Mouse (Mus musculus): ENCODE data around the gene Vps37c.

Vps37c gene

DNA sequence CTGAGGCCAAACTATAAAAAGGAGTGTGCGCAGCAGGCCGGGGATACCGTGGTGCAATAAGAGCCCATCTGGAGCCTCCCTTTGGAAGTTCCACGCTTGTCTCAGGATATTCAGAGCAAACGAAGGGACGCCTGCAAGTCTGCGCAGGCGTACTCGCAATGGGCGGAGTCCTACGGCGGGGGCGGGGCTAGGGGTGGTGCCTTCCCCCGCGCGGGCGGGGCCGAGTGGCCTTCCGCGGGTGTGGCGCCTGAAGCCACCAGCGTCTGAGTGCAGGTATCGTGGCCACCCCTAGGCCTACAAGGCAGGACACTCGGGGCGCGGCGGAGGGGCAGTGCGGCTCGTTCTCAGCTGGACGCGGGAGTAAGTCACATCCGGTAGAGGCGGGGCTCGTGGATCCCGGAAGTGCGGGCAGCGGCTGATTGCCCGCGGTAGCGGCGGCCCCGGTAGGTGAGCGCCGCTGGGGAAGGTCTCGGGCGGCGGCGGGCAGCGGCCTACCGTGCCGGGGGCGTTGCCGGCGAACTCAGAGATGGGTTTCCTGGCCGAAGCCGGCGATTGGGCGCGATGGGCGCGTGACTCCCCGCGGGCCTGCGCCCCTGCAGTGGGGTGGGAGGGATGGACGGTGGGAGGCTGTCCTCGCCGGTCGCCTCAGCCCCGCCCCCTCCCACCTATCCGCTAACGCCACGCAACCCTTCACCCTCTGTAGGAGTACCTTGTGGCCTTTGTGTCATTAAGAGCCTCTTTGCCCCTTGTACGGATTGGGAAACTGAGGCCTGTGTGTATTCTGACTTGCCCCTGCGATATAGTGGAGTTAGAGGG, at the start of gene Vps37c:
TSS of gene Vps37c (plus strand) at position 199 of the 816 bp plus-strand sequence.
- H3K4me1 ChIP-seq (replicated peaks; ENCODE audit: low read depth, low read length), result peaks cover 44% of the 10 kb centered on the region
- H3K9me3 ChIP-seq (ENCODE audit: low read length), result no peaks in the 10 kb centered on the region
- TF ChIP-seq POU5F1 (IDR thresholded peaks at IDR 0.05; ENCODE audit: borderline replicate concordance, low read length), result no peak
- no peak for TF ChIP-seq CTCF (conservative IDR thresholded peaks at IDR 0.05; ENCODE audit: low read length)
- no peak for TF ChIP-seq NANOG (IDR thresholded peaks at IDR 0.05; ENCODE audit: borderline replicate concordance, low read length)
- peaks cover 17% of the 10 kb centered on the region for H3K27me3 ChIP-seq (ENCODE audit: insufficient read depth, low read length)
- no peaks in the 10 kb centered on the region; the same call in 1 of the 2 replicates for H3K36me3 ChIP-seq (ENCODE audit: insufficient read depth, low read length)
- H3K4me3 ChIP-seq (replicated peaks; ENCODE audit: low read length), result peak within 1 kb of the TSS; percentile 98

DNA sequence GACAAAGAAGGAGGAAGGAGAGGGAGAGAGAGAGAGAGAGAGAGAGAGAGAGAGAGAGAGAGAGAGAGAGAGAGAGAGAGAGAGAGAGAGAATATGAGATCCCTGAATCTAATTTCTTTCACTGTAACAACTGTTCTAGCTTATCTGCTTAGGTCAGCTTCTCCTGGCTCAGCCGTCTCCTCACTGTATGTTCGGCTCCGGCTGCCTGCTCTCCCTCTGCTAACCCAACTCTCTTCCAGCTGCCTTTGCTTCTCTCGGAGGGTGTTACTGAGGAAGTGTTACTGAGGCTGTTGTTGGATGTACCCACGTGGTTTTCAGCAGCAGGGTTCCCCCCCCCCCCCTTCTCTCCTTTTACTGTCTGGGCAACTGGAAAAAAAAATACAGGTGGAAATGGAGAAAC, 48.5 kb upstream of the Vps37c start:
- no peak for TF ChIP-seq POU5F1 (IDR thresholded peaks at IDR 0.05; ENCODE audit: borderline replicate concordance, low read length)
- peaks cover 18% of the 10 kb centered on the region for H3K4me1 ChIP-seq (replicated peaks; ENCODE audit: low read depth, low read length)

DNA sequence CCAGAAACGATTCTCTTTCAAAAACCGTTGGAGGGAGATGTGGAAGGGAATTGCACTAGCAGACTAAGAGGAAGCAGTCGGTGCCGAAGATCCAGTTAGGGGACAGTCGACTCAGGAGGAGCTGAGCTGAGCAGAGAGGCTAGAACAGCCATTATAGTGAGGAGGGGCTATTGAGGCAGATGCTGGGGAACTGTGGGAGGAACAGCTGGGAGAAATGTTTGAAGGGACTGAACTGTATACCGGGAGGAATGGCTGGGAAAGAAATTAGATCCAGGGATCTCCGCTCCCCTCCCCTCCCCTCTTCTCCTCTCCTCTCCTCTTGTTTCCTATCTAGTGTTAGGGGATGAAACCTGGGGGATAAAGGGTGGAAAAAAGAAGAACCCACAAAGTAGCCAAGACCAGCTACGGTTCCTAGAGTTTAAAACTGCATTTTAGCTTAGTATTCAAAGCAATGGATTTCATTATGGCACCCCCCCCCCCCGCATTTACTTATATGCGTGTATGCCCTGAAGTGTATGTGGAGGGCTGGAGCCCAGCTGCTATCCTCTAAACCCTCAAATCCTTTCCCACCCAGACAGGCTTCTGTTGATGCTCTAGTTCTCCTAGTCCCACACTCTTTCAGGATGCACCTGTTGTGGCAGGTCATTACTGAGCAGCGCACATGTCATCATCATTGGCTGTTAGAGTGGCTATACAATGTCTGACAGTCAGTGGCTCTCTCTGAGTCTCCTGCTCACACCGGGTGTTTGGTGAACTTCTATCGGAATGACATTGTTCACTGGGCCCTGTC, 47.8 kb upstream of the Vps37c start:
- no peaks in the 10 kb centered on the region for H3K36me3 ChIP-seq (ENCODE audit: insufficient read depth, low read length)
- no peak overlapping the region for H3K4me3 ChIP-seq (replicated peaks; ENCODE audit: low read length)
- no peaks in the 10 kb centered on the region for H3K9me3 ChIP-seq (ENCODE audit: low read length)
- H3K27me3 ChIP-seq (ENCODE audit: insufficient read depth, low read length), result peaks cover 64% of the 10 kb centered on the region
- TF ChIP-seq NANOG (IDR thresholded peaks at IDR 0.05; ENCODE audit: borderline replicate concordance, low read length) (no peak), POU5F1 (IDR thresholded peaks at IDR 0.05; ENCODE audit: borderline replicate concordance, low read length) (no peak), CTCF (conservative IDR thresholded peaks at IDR 0.05; ENCODE audit: low read length) (no peak)
- peaks cover 13% of the 10 kb centered on the region for H3K4me1 ChIP-seq (replicated peaks; ENCODE audit: low read depth, low read length)

More for the DNA sequence above, 48.5 kb upstream of the Vps37c start:
- Histone ChIP-seq H3K4me3 (replicated peaks; ENCODE audit: low read length) (no peak overlapping the region), H3K9me3 (ENCODE audit: low read length) (no peaks in the 10 kb centered on the region), H3K36me3 (ENCODE audit: insufficient read depth, low read length) (no peaks in the 10 kb centered on the region), H3K27me3 (ENCODE audit: insufficient read depth, low read length) (peaks cover 68% of the 10 kb centered on the region)

DNA sequence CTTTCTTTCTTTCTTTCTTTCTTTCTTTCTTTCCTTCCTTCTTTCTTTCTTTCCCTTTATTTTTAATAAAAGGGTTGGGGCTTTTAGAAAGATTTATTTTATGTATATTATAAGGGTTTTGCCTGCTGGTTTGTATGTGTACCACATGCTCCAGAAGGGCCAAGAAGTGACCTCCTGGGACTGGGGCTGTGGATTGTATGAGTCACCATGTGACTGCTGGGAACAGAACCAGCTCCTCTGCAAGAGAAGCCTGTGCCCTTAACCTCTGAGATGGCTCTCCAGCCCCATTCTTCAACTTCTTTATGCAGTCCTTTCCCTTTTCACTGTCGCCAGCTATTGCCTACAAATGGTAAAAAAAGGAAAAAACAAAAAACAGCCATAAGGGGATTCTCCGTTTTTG, 42.9 kb upstream of the Vps37c start:
- TF ChIP-seq NANOG (IDR thresholded peaks at IDR 0.05; ENCODE audit: borderline replicate concordance, low read length) (no peak), POU5F1 (IDR thresholded peaks at IDR 0.05; ENCODE audit: borderline replicate concordance, low read length) (no peak)
- Histone ChIP-seq H3K4me1 (replicated peaks; ENCODE audit: low read depth, low read length) (peaks cover 11% of the 10 kb centered on the region), H3K9me3 (ENCODE audit: low read length) (no peaks in the 10 kb centered on the region), H3K27me3 (ENCODE audit: insufficient read depth, low read length) (peaks cover 76% of the 10 kb centered on the region), H3K4me3 (replicated peaks; ENCODE audit: low read length) (no peak overlapping the region), H3K36me3 (ENCODE audit: insufficient read depth, low read length) (no peaks in the 10 kb centered on the region)

DNA sequence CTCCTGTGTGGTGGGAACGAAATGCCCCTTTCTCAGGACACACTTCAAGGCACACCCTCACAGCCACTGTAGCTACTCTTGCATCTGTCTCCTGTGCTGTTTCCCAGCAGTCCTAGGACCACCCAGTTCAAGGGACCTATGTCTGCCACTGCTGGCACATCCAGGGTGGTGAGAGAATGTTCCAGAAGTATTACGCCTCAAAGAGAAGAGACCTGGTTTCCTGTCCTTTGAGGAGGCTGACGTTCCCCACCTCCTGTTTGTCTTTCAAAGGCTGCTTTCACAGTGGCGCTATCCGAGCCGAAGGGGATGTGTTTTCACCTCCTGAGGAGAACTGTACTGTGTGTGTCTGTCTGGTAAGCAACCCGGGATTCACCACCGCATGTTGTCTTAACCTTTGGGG, 40.4 kb upstream of the Vps37c start:
- no peak for TF ChIP-seq POU5F1 (IDR thresholded peaks at IDR 0.05; ENCODE audit: borderline replicate concordance, low read length)
- TF ChIP-seq CTCF (conservative IDR thresholded peaks at IDR 0.05; ENCODE audit: low read length), result no peak
- no peak for TF ChIP-seq NANOG (IDR thresholded peaks at IDR 0.05; ENCODE audit: borderline replicate concordance, low read length)
- Histone ChIP-seq H3K9me3 (ENCODE audit: low read length) (no peaks in the 10 kb centered on the region), H3K36me3 (ENCODE audit: insufficient read depth, low read length) (no peaks in the 10 kb centered on the region), H3K4me1 (replicated peaks; ENCODE audit: low read depth, low read length) (peaks cover 11% of the 10 kb centered on the region), H3K4me3 (replicated peaks; ENCODE audit: low read length) (no peak overlapping the region), H3K27me3 (ENCODE audit: insufficient read depth, low read length) (peaks cover 65% of the 10 kb centered on the region)

DNA sequence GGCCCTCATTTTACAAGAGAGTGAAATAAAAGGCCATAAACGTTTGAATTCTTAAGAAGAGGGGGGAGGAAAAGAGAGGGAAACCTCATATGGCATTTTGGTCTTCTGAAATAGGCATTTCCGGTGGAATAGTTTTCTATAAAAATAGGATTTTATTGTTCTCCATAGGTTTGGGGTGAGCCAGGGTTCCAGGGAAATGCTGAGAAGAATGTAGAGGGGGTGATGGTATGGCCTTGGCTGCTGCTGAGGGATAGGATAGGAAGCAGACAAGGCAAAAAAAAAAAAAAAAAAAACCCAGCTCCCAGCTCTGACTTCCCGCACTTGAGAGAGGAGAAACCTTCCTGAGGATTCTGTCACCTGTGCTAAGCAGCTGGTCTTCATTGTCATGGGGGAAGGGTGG, 32.5 kb upstream of the Vps37c start:
- peaks cover 23% of the 10 kb centered on the region for H3K4me1 ChIP-seq (replicated peaks; ENCODE audit: low read depth, low read length)
- no peaks in the 10 kb centered on the region for H3K36me3 ChIP-seq (ENCODE audit: insufficient read depth, low read length)
- TF ChIP-seq POU5F1 (IDR thresholded peaks at IDR 0.05; ENCODE audit: borderline replicate concordance, low read length), result no peak
- TF ChIP-seq NANOG (IDR thresholded peaks at IDR 0.05; ENCODE audit: borderline replicate concordance, low read length), result no peak
- no peak for TF ChIP-seq CTCF (conservative IDR thresholded peaks at IDR 0.05; ENCODE audit: low read length)
- H3K4me3 ChIP-seq (replicated peaks; ENCODE audit: low read length), result no peak overlapping the region
- H3K9me3 ChIP-seq (ENCODE audit: low read length), result no peaks in the 10 kb centered on the region
- H3K27me3 ChIP-seq (ENCODE audit: insufficient read depth, low read length), result peaks cover 27% of the 10 kb centered on the region

DNA sequence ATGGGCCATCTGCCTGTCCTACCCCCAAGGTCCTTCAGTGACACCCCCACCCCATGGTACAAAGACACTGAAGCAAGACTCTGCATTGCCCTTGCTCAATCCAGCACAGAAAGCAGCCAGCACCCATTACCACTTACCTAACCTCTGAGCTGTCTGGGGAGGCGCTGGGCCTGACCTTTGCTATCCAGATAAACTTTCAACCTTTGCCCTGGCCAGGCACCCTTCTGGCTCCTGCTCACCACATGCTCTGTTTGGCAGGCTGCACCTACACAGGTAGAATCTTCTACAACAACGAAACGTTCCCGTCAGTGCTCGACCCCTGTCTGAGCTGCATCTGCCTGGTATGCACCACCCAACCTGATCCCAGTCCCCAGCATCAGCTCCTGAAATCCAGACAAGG, 30.8 kb upstream of the Vps37c start:
- TF ChIP-seq CTCF (conservative IDR thresholded peaks at IDR 0.05; ENCODE audit: low read length), result no peak
- TF ChIP-seq POU5F1 (IDR thresholded peaks at IDR 0.05; ENCODE audit: borderline replicate concordance, low read length), result no peak
- no peak for TF ChIP-seq NANOG (IDR thresholded peaks at IDR 0.05; ENCODE audit: borderline replicate concordance, low read length)
- Histone ChIP-seq H3K9me3 (ENCODE audit: low read length) (no peaks in the 10 kb centered on the region), H3K4me3 (replicated peaks; ENCODE audit: low read length) (no peak overlapping the region), H3K4me1 (replicated peaks; ENCODE audit: low read depth, low read length) (peaks cover 23% of the 10 kb centered on the region), H3K27me3 (ENCODE audit: insufficient read depth, low read length) (peaks cover 23% of the 10 kb centered on the region), H3K36me3 (ENCODE audit: insufficient read depth, low read length) (no peaks in the 10 kb centered on the region)

DNA sequence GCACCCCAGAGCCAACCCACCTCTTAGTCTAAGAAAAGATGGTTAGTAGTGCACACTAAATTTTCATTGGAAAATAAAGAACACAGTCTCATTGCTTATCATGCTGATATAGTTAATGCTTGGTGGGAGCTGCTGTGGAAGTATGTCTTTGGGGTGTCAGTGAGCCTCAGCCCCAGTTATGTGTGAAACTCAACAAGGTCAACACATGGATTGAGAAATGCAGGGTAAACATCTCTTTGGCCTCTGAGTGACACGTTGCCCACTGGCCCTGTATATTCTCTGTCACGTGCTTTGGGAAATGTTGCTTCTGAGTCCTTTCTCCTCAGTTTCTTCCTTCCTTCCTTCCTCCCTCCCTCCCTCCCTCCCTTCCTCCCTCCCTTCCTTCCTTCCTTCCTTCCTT, 30.1 kb upstream of the Vps37c start:
- TF ChIP-seq NANOG (IDR thresholded peaks at IDR 0.05; ENCODE audit: borderline replicate concordance, low read length) (no peak), POU5F1 (IDR thresholded peaks at IDR 0.05; ENCODE audit: borderline replicate concordance, low read length) (no peak), CTCF (conservative IDR thresholded peaks at IDR 0.05; ENCODE audit: low read length) (no peak)
- Histone ChIP-seq H3K9me3 (ENCODE audit: low read length) (no peaks in the 10 kb centered on the region), H3K27me3 (ENCODE audit: insufficient read depth, low read length) (peaks cover 16% of the 10 kb centered on the region), H3K36me3 (ENCODE audit: insufficient read depth, low read length) (no peaks in the 10 kb centered on the region), H3K4me1 (replicated peaks; ENCODE audit: low read depth, low read length) (peaks cover 21% of the 10 kb centered on the region), H3K4me3 (replicated peaks; ENCODE audit: low read length) (no peak overlapping the region)
